Mouse (Mus musculus): ENCODE measurements around the gene Gm17304. TPM values are rescaled to one million over a fixed set of nuclear protein-coding genes. Genes with fewer than 3 reads are reported as not detected.

Gene Gm17304
- polyA plus RNA-seq (2014; fragmentation: Nextera tagmentation; extraction: Ambion mirVana), result not detected in 2 replicates

GRCm38 (mm10) chr5:106608798-106609197, at the start of gene Gm17304:
TSS of gene Gm17304 (plus strand) at chr5:106609098.
- no peak within 1 kb of the TSS for H3K9ac ChIP-seq (ENCODE audit: low read depth, low read length)
- WGBS, result 92% methylated on average over 4 of the region's 4 CpGs
- H3K27me3 ChIP-seq (replicated peaks; ENCODE audit: control insufficient read depth, insufficient read depth, low read length), result no peaks in the 10 kb centered on the region
- ATAC-seq (ENCODE audit: low read depth) (no peak), DNase-seq (ENCODE audit: low spot score) (no peak)
- no peak within 1 kb of the TSS for H3K27ac ChIP-seq (replicated peaks; ENCODE audit: low read depth, low read length)
- H3K4me3 ChIP-seq (ENCODE audit: low read depth, low read length), result no peak within 1 kb of the TSS
- no peaks in the 10 kb centered on the region for H3K9me3 ChIP-seq (ENCODE audit: control insufficient read depth, low read length)
- H3K4me1 ChIP-seq (ENCODE audit: control insufficient read depth, insufficient read depth, low read length), result no peaks in the 10 kb centered on the region
- peaks cover 15% of the 10 kb centered on the region for H3K36me3 ChIP-seq (ENCODE audit: control insufficient read depth, insufficient read depth, low read length)
- H3K4me2 ChIP-seq (ENCODE audit: low read depth, low read length), result no peak within 1 kb of the TSS

DNA sequence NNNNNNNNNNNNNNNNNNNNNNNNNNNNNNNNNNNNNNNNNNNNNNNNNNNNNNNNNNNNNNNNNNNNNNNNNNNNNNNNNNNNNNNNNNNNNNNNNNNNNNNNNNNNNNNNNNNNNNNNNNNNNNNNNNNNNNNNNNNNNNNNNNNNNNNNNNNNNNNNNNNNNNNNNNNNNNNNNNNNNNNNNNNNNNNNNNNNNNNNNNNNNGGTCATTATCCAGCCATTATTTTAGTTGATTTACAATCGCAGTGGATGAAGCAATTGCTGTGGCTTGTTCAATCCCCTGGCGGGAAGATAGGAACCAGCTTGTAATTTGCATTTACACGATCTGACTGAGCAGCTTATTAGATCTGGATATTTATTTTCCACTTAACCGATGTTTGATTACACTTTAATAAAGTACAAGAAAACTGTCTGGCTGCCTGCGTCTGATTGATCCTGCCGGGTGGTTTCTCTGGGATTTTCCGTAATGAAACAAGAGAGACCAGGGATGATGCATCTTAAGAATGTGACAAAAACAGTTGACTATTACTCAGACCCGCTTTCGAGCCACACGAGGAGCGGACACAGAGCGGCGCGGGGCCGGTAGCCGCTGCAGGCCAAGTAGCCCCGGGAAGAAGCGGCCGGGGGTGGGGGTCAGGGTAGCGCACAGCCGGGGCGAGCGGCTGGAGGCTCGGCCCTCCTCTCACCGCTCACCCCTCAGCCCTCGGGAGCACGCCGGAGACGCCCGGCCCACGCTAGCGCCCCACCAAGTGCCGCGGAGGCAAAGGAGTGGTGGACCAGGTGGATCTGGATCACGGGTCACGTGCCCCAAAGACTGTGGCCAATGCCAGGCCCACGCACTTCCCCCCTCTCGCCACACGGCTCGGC, 48.0 kb upstream of the Gm17304 start:
- ATAC-seq (ENCODE audit: low read depth), result peak; percentile 44; the same call in 1 of the 2 replicates
- peaks cover 84% of the 10 kb centered on the region for H3K27me3 ChIP-seq (replicated peaks; ENCODE audit: control insufficient read depth, insufficient read depth, low read length)
- no peaks in the 10 kb centered on the region for H3K9me3 ChIP-seq (ENCODE audit: control insufficient read depth, low read length)
- no peaks in the 10 kb centered on the region for H3K36me3 ChIP-seq (ENCODE audit: control insufficient read depth, insufficient read depth, low read length)
- H3K4me1 ChIP-seq (ENCODE audit: control insufficient read depth, insufficient read depth, low read length), result 0 out of 2 replicates have a peak, but pooled peaks cover 3% of the 10 kb centered on the region
- no peak for DNase-seq (ENCODE audit: low spot score)
- H3K4me2 ChIP-seq (ENCODE audit: low read depth, low read length), result peak overlapping the region; percentile 53
- 4% methylated on average over 16 of the region's 40 CpGs for WGBS
- H3K27ac ChIP-seq (replicated peaks; ENCODE audit: low read depth, low read length), result no peak overlapping the region
- peak overlapping the region; percentile 51; the same call in 1 of the 2 replicates for H3K9ac ChIP-seq (ENCODE audit: low read depth, low read length)
- peak overlapping the region; percentile 29 for H3K4me3 ChIP-seq (ENCODE audit: low read depth, low read length)

DNA sequence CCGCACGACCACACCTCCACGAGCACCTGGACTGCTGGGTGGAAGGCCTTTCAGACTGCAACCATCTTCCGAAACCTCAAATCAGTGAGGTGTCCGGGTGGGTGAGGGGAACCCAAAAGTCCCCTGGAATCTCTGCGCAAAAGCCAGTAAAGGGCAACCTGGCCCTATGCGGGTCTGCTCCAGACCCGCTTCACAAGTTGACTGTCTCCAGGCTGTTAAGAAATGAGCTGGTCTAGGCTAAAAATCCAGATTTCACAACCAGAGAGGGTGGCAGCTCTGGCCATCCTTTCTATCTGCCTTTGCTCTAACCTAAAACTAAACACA, 47.4 kb upstream of the Gm17304 start:
- H3K4me3 ChIP-seq (ENCODE audit: low read depth, low read length), result peak overlapping the region; percentile 29
- H3K27ac ChIP-seq (replicated peaks; ENCODE audit: low read depth, low read length), result no peak overlapping the region
- DNase-seq (ENCODE audit: low spot score) (no peak), ATAC-seq (ENCODE audit: low read depth) (no peak)
- H3K4me1 ChIP-seq (ENCODE audit: control insufficient read depth, insufficient read depth, low read length), result 0 out of 2 replicates have a peak, but pooled peaks cover 3% of the 10 kb centered on the region
- H3K36me3 ChIP-seq (ENCODE audit: control insufficient read depth, insufficient read depth, low read length), result no peaks in the 10 kb centered on the region
- H3K9ac ChIP-seq (ENCODE audit: low read depth, low read length), result no peak overlapping the region
- H3K27me3 ChIP-seq (replicated peaks; ENCODE audit: control insufficient read depth, insufficient read depth, low read length), result peaks cover 89% of the 10 kb centered on the region
- peak overlapping the region; percentile 53 for H3K4me2 ChIP-seq (ENCODE audit: low read depth, low read length)
- WGBS, result 21% methylated on average over 6 of the region's 8 CpGs
- H3K9me3 ChIP-seq (ENCODE audit: control insufficient read depth, low read length), result no peaks in the 10 kb centered on the region

GRCm38 (mm10) chr5:106566025-106566424, 42.9 kb upstream of the Gm17304 start:
- peaks cover 54% of the 10 kb centered on the region for H3K27me3 ChIP-seq (replicated peaks; ENCODE audit: control insufficient read depth, insufficient read depth, low read length)
- ATAC-seq (ENCODE audit: low read depth), result no peak
- no peak for DNase-seq (ENCODE audit: low spot score)

DNA sequence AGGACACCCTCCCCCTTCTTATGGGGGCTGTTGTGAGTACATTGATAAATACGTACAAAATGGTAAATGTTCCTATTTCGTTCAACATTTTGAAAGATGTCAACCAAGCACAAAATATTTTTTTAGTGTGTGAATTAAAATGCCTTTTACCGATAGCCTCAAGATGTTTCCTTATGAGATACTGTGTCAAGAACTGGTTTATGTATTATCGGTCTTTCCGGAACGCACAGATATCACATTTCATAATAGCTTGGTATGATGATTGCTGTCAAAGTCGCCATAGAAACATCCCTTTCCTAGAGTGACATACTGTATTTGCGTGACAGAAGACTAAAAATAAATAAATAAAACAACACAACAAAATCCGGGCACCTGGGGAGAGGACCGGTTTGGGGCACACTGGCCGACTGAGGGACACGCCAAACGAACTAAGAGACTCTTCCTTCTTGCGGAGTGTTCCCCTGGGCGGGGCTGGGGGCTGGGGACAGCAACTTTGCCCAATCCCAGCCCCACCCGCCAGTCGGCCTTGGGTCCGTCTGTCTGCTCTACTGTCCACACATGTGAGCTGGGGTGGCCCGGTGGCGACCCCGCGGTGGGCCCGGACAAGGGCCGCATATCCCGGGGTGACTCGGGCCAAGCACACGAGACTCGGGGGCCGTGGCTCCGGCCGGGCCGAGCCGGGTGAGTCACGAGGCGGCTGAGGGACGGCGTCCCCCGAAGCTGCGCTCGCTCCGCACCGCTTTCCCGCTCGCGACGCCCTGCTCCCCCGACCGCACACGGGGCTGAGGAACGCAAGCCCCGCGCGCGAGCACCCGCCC, 34.9 kb upstream of the Gm17304 start:
- Histone ChIP-seq H3K9me3 (ENCODE audit: control insufficient read depth, low read length) (no peaks in the 10 kb centered on the region), H3K4me2 (ENCODE audit: low read depth, low read length) (peak overlapping the region; percentile 99), H3K27ac (replicated peaks; ENCODE audit: low read depth, low read length) (no peak overlapping the region), H3K36me3 (ENCODE audit: control insufficient read depth, insufficient read depth, low read length) (no peaks in the 10 kb centered on the region), H3K27me3 (replicated peaks; ENCODE audit: control insufficient read depth, insufficient read depth, low read length) (peaks cover 45% of the 10 kb centered on the region), H3K9ac (ENCODE audit: low read depth, low read length) (peak overlapping the region; percentile 72), H3K4me1 (ENCODE audit: control insufficient read depth, insufficient read depth, low read length) (peaks cover 7% of the 10 kb centered on the region), H3K4me3 (ENCODE audit: low read depth, low read length) (peak overlapping the region; percentile 63)
- 5% methylated on average over 28 of the region's 55 CpGs for WGBS
- DNase-seq (ENCODE audit: low spot score), result no peak
- peak; percentile 76 for ATAC-seq (ENCODE audit: low read depth)

More at GRCm38 (mm10) chr5:106566025-106566424, 42.9 kb upstream of the Gm17304 start:
- Histone ChIP-seq H3K4me3 (ENCODE audit: low read depth, low read length) (no peak overlapping the region), H3K27ac (replicated peaks; ENCODE audit: low read depth, low read length) (no peak overlapping the region), H3K36me3 (ENCODE audit: control insufficient read depth, insufficient read depth, low read length) (no peaks in the 10 kb centered on the region), H3K4me1 (ENCODE audit: control insufficient read depth, insufficient read depth, low read length) (0 out of 2 replicates have a peak, but pooled peaks cover 1% of the 10 kb centered on the region), H3K9me3 (ENCODE audit: control insufficient read depth, low read length) (no peaks in the 10 kb centered on the region), H3K9ac (ENCODE audit: low read depth, low read length) (no peak overlapping the region), H3K4me2 (ENCODE audit: low read depth, low read length) (no peak overlapping the region)
- WGBS, result 51% methylated on average over 6 of the region's 6 CpGs

GRCm38 (mm10) chr5:106574560-106574946, 34.3 kb upstream of the Gm17304 start:
- Histone ChIP-seq H3K4me3 (ENCODE audit: low read depth, low read length) (peak overlapping the region; percentile 63), H3K9ac (ENCODE audit: low read depth, low read length) (peak overlapping the region; percentile 72), H3K27me3 (replicated peaks; ENCODE audit: control insufficient read depth, insufficient read depth, low read length) (peaks cover 45% of the 10 kb centered on the region), H3K9me3 (ENCODE audit: control insufficient read depth, low read length) (no peaks in the 10 kb centered on the region), H3K4me1 (ENCODE audit: control insufficient read depth, insufficient read depth, low read length) (peaks cover 7% of the 10 kb centered on the region), H3K4me2 (ENCODE audit: low read depth, low read length) (peak overlapping the region; percentile 99), H3K36me3 (ENCODE audit: control insufficient read depth, insufficient read depth, low read length) (no peaks in the 10 kb centered on the region), H3K27ac (replicated peaks; ENCODE audit: low read depth, low read length) (no peak overlapping the region)
- peak; percentile 93 for ATAC-seq (ENCODE audit: low read depth)
- WGBS, result under 1% methylated on average over 17 of the region's 45 CpGs
- DNase-seq (ENCODE audit: low spot score), result peak; percentile 80

DNA sequence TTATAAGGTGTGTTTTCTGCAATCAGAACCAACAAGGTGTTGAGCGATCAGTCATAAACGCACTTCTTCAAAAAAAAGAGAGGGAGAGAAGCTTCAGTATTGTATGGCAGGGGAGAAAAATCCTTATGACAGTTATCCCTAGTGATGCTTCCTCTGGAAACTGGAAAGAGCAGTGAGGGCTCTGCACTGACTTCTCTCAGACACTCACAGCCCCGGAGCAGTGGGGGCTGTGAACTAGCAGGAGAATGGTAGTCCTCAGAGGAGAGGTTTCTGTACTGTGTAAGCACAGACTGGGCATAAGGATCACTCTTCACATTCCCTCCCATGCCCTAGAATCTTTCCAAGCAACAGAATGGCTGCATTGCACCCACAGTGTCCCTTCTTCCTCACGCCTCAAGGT, 33.8 kb upstream of the Gm17304 start:
- Histone ChIP-seq H3K9me3 (ENCODE audit: control insufficient read depth, low read length) (no peaks in the 10 kb centered on the region), H3K4me2 (ENCODE audit: low read depth, low read length) (peak overlapping the region; percentile 99), H3K4me3 (ENCODE audit: low read depth, low read length) (peak overlapping the region; percentile 63), H3K4me1 (ENCODE audit: control insufficient read depth, insufficient read depth, low read length) (peaks cover 7% of the 10 kb centered on the region), H3K36me3 (ENCODE audit: control insufficient read depth, insufficient read depth, low read length) (no peaks in the 10 kb centered on the region), H3K27me3 (replicated peaks; ENCODE audit: control insufficient read depth, insufficient read depth, low read length) (peaks cover 45% of the 10 kb centered on the region), H3K9ac (ENCODE audit: low read depth, low read length) (no peak overlapping the region), H3K27ac (replicated peaks; ENCODE audit: low read depth, low read length) (no peak overlapping the region)
- 25% methylated on average over 4 of the region's 4 CpGs for WGBS
- no peak for ATAC-seq (ENCODE audit: low read depth)
- no peak for DNase-seq (ENCODE audit: low spot score)

DNA sequence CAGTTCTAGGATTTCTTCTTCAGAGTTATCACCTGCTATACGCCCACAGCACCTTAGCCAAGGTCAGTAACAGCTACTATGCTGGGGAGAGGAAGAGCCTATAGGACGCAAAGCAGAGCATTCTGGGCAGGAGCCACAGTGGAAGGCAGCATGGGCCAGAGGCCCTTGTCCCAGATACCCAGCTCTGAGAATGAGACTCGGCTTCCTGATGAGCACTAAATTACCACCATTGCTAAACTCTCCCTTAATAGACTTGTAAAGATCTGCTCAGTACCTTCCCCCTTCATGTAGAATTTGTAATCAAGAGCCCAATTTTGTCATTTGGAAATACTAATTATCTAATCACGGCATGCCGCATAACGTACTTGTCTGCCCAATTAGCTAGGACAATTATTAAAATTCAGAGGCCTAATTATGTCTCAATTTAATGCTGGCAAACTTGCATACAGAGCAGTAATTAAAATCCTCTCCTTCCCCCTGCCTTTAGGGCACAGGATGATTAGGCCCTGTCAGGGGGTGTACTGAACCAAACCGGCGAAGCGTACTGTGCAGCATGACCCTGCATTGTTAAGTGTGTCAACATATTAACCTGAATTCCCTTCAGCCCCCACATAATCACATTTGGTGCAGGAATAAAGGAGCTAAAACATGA, 31.5 kb upstream of the Gm17304 start:
- Histone ChIP-seq H3K4me2 (ENCODE audit: low read depth, low read length) (no peak overlapping the region), H3K36me3 (ENCODE audit: control insufficient read depth, insufficient read depth, low read length) (no peaks in the 10 kb centered on the region), H3K27ac (replicated peaks; ENCODE audit: low read depth, low read length) (no peak overlapping the region), H3K4me3 (ENCODE audit: low read depth, low read length) (no peak overlapping the region), H3K4me1 (ENCODE audit: control insufficient read depth, insufficient read depth, low read length) (peaks cover 7% of the 10 kb centered on the region), H3K27me3 (replicated peaks; ENCODE audit: control insufficient read depth, insufficient read depth, low read length) (peaks cover 43% of the 10 kb centered on the region), H3K9me3 (ENCODE audit: control insufficient read depth, low read length) (no peaks in the 10 kb centered on the region), H3K9ac (ENCODE audit: low read depth, low read length) (no peak overlapping the region)
- ATAC-seq (ENCODE audit: low read depth) (no peak), DNase-seq (ENCODE audit: low spot score) (peak; percentile 35)
- WGBS, result 52% methylated on average over 9 of the region's 9 CpGs
